Mouse (Mus musculus): ENCODE results near the gene Nr5a1. TPM values are rescaled to one million over a fixed set of nuclear protein-coding genes. Genes with fewer than 3 reads are reported as not detected.

Nr5a1 gene
- polyA plus RNA-seq, 1 experiment from 2014 or later: 0.05 TPM

DNA sequence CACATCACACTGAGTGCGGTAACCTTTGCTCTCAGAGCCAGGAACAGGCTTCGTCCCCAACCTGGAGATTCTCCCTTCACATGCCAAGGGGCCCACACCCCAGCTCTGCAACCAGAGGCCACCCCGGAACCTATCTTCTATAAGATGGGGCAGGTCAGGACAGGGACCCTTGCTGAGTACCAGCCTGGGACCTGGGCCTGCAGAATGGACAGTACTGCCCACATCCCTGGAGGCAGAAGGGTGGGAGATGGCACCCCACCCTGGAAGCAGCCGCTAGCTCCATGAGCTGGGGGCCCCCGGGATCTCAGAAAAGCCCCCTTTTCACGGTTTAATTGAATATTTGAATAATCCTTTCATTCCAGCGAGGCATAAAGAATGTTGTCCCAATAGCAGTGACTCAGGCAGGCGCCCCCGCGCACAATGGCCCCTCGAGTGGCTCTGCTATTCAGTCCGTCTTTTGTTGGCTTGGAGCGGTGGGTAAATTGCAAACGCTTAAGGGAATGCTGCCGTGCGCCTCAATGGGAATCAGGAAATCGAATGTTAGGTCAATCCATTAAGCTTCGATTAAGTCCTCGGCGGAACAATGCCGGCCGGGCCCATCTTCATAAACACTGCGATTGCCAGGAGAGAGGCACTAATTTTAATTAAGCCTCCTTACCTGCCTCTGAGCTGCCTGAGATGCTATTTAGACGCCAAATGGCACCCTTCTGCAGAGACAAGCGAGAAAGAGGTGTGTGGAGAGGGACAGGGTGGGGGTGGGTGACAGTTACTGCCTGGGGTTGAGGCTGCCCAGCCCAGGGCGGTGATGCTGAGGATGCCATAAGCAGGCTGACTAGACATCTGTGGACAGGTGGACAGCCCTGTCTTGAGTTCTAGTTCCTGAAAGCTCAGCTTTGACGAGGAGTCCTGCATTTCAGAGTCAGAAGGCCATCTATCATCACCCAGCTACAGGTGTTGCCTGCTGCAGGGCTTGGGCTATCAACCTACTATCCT lies 16.9 kb downstream of the Nr5a1 start:
- no peak for ATAC-seq
- H3K27me3 ChIP-seq (replicated peaks): no peaks in the 10 kb centered on the region; the same call in 1 of the 2 replicates
- WGBS: 65% methylated on average over 27 of the region's 27 CpGs
- no peak overlapping the region for H3K4me2 ChIP-seq (replicated peaks)
- no peaks in the 10 kb centered on the region for H3K9me3 ChIP-seq
- H3K4me1 ChIP-seq (replicated peaks): no peaks in the 10 kb centered on the region
- H3K36me3 ChIP-seq: no peaks in the 10 kb centered on the region
- no peak overlapping the region for H3K27ac ChIP-seq
- H3K9ac ChIP-seq: no peak overlapping the region
- H3K4me3 ChIP-seq (replicated peaks): no peak overlapping the region

DNA sequence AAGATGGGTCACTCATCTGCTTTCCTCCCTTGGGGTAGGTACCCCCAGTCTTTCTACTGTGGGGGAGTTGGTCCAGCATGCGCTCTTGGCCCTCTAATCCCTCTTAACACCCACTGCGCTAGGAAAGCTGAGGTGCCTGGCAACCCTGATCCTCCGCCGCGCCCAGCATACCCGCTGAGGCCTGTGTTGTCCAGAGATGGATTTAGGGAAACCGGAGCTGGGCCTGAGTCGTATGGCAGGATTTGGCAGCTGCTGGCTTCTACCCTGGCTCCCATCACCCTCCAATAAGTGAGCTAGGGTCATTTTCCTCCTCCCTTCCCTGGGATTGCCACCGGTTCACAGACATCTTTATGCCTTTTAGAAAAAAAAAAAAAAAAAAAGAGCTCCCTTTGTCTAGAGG lies 18.6 kb downstream of the Nr5a1 start:
- 54% methylated on average over 9 of the region's 9 CpGs for WGBS
- no peaks in the 10 kb centered on the region for H3K36me3 ChIP-seq
- H3K4me1 ChIP-seq (replicated peaks): no peaks in the 10 kb centered on the region
- ATAC-seq: no peak
- H3K9ac ChIP-seq: no peak overlapping the region
- H3K27ac ChIP-seq: no peak overlapping the region
- no peak overlapping the region for H3K4me3 ChIP-seq (replicated peaks)
- H3K4me2 ChIP-seq (replicated peaks): no peak overlapping the region
- H3K9me3 ChIP-seq: no peaks in the 10 kb centered on the region
- no peaks in the 10 kb centered on the region; the same call in 1 of the 2 replicates for H3K27me3 ChIP-seq (replicated peaks)

DNA sequence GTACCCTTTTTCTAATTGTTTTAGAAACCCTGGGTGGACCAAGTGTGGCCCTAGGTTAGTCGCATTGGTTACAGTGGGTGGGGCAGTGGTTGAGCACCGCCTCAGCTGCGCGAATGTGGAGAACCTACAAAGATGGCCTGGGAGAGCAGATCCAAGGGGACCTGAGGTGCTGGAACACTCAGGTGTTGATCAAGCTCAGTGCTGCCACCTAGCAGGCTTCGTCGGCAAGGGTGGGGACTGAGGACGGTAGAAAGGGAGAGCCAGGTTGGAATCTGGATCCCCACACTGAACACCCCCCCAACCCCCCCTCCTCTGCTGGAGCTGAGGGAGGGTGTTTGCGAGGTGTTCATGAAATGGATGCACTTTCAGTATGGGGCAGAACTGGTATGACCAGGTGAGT lies 22.8 kb downstream of the Nr5a1 start:
- H3K27ac ChIP-seq: no peak overlapping the region
- H3K9ac ChIP-seq: no peak overlapping the region
- 23% methylated on average over 8 of the region's 8 CpGs for WGBS
- H3K4me2 ChIP-seq (replicated peaks): no peak overlapping the region
- no peaks in the 10 kb centered on the region for H3K36me3 ChIP-seq
- no peaks in the 10 kb centered on the region for H3K9me3 ChIP-seq
- peak; percentile 24; the same call in 1 of the 2 replicates for ATAC-seq
- 0 out of 2 replicates have a peak, but pooled peaks cover 8% of the 10 kb centered on the region for H3K27me3 ChIP-seq (replicated peaks)
- H3K4me1 ChIP-seq (replicated peaks): peaks cover 9% of the 10 kb centered on the region
- H3K4me3 ChIP-seq (replicated peaks): no peak overlapping the region

DNA sequence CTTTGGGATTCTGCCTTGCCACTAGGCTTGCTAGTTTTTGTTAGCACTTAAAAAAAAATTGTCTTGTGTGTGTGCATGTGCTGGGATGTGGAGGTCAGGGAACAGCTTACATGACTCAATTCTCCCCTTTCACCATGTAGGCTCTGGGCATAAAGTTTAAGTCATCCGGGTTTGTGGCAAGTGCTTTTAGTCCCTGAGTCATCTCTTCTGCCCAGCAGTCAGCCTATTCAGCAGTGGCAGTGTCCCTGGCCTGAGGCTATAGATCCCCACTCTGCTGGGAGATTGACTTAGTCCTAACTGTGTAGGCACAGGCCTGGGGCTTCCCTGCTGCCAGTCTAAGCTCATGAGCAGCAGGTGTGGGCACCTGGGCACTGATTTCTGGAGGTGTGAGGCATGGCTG lies 24.5 kb downstream of the Nr5a1 start:
- H3K9ac ChIP-seq: no peak overlapping the region
- no peak for ATAC-seq
- 0 out of 2 replicates have a peak, but pooled peaks cover 8% of the 10 kb centered on the region for H3K27me3 ChIP-seq (replicated peaks)
- no peak overlapping the region for H3K27ac ChIP-seq
- H3K4me1 ChIP-seq (replicated peaks): peaks cover 9% of the 10 kb centered on the region
- H3K4me2 ChIP-seq (replicated peaks): no peak overlapping the region
- no peaks in the 10 kb centered on the region for H3K9me3 ChIP-seq
- H3K4me3 ChIP-seq (replicated peaks): no peak overlapping the region
- 90% methylated on average over 1 of the region's 1 CpGs for WGBS
- H3K36me3 ChIP-seq: no peaks in the 10 kb centered on the region

DNA sequence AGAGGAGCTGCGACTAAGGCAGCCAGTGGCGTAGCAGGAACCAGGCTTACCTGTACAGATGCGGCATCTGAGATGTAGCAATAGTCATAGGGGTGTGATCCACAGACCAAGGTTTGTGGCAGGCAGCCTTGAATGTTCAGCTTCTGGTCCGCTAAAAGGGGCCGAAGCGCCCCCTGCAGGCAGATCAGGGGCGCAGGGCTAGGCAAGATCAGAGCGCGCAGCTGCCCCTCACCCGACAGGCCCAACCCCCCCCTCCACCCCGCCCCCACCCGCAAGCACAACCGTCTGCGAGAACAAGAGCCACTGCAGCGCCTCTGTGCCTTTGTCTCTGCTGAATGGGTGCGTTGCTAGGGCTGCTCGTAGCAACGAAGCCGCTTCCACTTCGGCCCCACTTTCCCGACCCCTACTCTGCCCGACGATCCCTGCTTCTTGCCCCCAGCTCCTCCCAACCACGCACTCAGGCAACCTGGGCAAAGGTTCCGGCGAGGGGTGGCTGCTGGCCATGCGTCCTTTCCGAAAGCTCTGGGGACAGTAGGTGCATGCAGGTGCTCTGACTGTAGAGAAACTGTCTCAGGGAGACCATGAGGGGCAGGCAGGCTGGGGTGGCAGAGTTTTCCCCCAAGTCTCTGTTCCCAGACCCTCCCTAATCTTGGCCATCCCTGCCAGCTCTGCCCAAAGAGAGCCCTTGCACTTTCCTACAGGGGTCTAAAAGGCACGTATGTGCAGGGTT lies 25.4 kb downstream of the Nr5a1 start:
- Histone ChIP-seq H3K4me3 (replicated peaks) (peak overlapping the region; percentile 26), H3K9ac (peak overlapping the region; percentile 30; the same call in 1 of the 2 replicates), H3K27ac (no peak overlapping the region), H3K27me3 (replicated peaks) (0 out of 2 replicates have a peak, but pooled peaks cover 8% of the 10 kb centered on the region), H3K4me1 (replicated peaks) (peaks cover 9% of the 10 kb centered on the region), H3K36me3 (no peaks in the 10 kb centered on the region), H3K9me3 (no peaks in the 10 kb centered on the region), H3K4me2 (replicated peaks) (peak overlapping the region; percentile 68)
- 4% methylated on average over 29 of the region's 29 CpGs for WGBS
- peak; percentile 60 for ATAC-seq

DNA sequence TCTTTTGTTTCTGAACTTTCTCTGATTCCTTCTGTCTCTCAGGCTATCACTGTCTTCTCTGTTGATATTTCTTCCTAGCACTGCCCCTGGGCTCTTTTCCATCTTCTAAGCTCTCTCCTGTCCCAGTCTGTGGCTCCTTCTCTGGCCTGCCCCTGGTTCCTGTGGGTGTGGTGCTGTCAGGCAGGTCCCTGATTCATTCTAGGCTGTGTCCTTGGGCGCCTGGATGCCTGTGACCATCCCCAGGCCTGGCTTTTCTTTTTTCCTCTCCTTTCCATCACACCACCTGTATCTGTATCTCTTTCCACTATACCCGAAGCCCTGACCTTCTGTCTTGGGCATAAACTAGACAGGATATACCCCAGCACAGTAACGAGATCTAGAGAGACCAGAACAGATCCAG lies 28.6 kb downstream of the Nr5a1 start:
- Histone ChIP-seq H3K36me3 (no peaks in the 10 kb centered on the region), H3K27ac (no peak overlapping the region), H3K4me1 (replicated peaks) (peaks cover 9% of the 10 kb centered on the region), H3K27me3 (replicated peaks) (peaks cover 8% of the 10 kb centered on the region; the same call in 1 of the 2 replicates), H3K9me3 (no peaks in the 10 kb centered on the region), H3K9ac (no peak overlapping the region), H3K4me3 (replicated peaks) (no peak overlapping the region), H3K4me2 (replicated peaks) (no peak overlapping the region)
- no peak for ATAC-seq
- WGBS: 61% methylated on average over 3 of the region's 3 CpGs

DNA sequence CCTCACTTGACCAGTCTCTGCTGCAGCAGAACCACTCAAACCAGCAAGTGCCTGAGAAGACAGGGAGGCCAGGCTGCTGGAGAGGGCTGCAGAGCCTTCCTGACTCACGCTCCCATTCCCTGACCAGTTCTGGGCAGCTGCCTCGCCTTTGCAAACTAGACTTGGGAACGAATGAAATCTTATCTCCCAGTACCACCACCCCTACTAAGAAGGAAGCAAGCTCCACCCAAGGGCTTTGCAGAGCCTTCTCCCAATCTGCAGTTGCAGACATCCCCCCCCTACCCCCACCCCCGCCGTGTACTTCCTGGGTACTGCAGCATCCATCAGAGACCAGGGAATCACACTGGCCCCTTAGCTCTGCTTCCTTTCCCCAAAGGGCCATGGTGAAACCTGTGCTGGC lies 31.3 kb downstream of the Nr5a1 start:
- no peak for ATAC-seq
- Histone ChIP-seq H3K4me2 (replicated peaks) (no peak overlapping the region), H3K36me3 (no peaks in the 10 kb centered on the region), H3K9ac (no peak overlapping the region), H3K27me3 (replicated peaks) (no peaks in the 10 kb centered on the region; the same call in 1 of the 2 replicates), H3K9me3 (no peaks in the 10 kb centered on the region), H3K4me1 (replicated peaks) (no peaks in the 10 kb centered on the region), H3K4me3 (replicated peaks) (no peak overlapping the region), H3K27ac (no peak overlapping the region)
- 62% methylated on average over 5 of the region's 5 CpGs for WGBS

DNA sequence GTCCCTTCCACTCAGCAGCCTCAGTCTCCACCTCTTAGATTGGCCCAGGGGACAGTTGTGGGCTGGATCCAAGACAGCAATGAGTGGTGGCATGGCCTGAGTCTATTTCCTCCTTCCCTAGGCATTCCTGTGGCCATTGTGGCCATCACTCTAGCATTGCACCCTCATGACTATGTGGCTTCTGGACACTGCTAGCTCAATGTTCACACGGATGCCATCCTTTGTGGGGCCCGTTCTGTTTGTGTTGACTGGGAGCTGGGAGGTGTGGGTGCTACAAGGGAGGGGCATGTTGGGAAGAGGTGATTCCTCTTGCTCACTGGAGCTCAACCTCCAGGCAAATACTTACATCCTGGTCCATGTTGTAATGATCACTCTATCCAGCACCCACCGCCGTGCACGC lies 32.1 kb downstream of the Nr5a1 start:
- ATAC-seq: no peak
- 87% methylated on average over 5 of the region's 5 CpGs for WGBS
- Histone ChIP-seq H3K4me1 (replicated peaks) (no peaks in the 10 kb centered on the region), H3K27ac (no peak overlapping the region), H3K9ac (no peak overlapping the region), H3K4me2 (replicated peaks) (no peak overlapping the region), H3K27me3 (replicated peaks) (no peaks in the 10 kb centered on the region; the same call in 1 of the 2 replicates), H3K36me3 (no peaks in the 10 kb centered on the region), H3K9me3 (no peaks in the 10 kb centered on the region), H3K4me3 (replicated peaks) (no peak overlapping the region)

DNA sequence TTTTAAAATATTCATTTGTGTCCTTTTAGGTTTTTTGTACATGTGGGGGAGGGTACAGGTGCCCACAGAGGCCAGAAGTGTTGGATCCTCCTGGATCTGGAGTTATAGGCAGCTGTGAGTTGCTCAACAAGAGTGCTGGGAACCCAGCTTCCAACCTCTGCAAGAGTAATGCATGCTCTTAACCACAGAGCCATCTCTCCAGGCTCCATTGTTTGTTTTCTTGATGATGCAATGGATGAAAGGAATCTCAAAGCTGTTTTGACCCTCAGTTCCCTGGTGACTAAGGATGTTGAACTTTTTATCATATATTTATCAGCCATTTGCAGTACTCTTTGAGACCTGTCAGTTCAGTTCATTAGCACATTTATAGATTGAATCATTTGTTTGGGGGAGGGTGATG lies 35.4 kb downstream of the Nr5a1 start:
- no peak overlapping the region for H3K4me2 ChIP-seq (replicated peaks)
- no peak overlapping the region for H3K27ac ChIP-seq
- H3K9me3 ChIP-seq: no peaks in the 10 kb centered on the region
- ATAC-seq: no peak
- H3K9ac ChIP-seq: no peak overlapping the region
- H3K4me3 ChIP-seq (replicated peaks): no peak overlapping the region
- no peaks in the 10 kb centered on the region; the same call in 1 of the 2 replicates for H3K27me3 ChIP-seq (replicated peaks)
- no peaks in the 10 kb centered on the region for H3K4me1 ChIP-seq (replicated peaks)
- no peaks in the 10 kb centered on the region for H3K36me3 ChIP-seq

DNA sequence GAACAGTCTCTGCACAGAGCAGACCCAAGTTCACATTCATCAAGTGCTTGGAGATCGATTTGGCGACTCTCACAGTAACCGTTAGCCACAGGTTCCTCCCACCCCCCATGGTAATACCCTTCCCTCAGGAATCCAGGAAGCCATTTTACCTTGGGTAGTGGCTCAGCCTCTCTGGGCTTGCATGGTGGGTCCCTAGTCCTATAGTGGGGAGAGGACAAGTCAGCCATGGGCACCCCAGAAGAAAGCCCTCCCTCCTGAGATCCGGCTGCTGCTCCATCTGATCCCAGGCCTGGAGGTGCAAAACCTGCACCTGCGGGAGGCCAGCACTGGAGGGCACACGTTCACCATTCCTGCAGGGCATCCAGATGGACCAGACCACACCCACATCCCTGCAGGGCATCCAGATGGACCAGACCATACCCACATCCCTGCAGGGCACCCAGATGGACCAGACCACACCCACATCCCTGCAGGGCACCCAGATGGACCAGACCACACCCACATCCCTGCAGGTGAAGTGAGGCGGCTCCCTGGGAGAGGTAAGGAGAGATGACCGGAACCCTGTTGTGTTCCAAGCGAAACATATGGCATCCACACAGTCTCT lies 38.9 kb downstream of the Nr5a1 start:
- Histone ChIP-seq H3K27me3 (replicated peaks) (peaks cover 14% of the 10 kb centered on the region; the same call in 1 of the 2 replicates), H3K4me3 (replicated peaks) (no peak overlapping the region), H3K4me1 (replicated peaks) (no peaks in the 10 kb centered on the region), H3K27ac (no peak overlapping the region), H3K9ac (no peak overlapping the region), H3K9me3 (no peaks in the 10 kb centered on the region), H3K36me3 (no peaks in the 10 kb centered on the region), H3K4me2 (replicated peaks) (no peak overlapping the region)
- 57% methylated on average over 9 of the region's 9 CpGs for WGBS
- peak; percentile 56 for ATAC-seq

DNA sequence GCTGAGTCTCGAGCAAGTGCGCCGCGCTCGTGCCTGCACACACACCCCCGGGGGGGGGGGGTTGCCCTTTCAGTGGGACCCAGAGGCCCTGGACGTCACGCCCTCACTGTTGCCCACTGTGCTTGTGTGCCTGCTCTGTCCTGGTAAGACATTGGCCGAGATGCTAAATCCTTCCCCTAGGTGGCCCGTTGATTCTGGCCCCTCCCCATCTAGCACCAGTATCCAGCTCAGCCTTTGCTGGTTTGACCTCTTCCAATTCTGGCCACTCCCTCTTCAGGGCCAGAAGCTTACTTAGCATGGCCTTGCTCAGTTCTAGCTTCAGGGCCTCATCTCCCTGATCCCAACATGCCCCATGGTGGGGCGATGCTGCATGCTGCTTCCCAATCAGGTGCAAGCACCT lies 41.8 kb downstream of the Nr5a1 start:
- Histone ChIP-seq H3K27me3 (replicated peaks) (peaks cover 14% of the 10 kb centered on the region; the same call in 1 of the 2 replicates), H3K9me3 (no peaks in the 10 kb centered on the region), H3K4me3 (replicated peaks) (no peak overlapping the region), H3K4me2 (replicated peaks) (no peak overlapping the region), H3K4me1 (replicated peaks) (no peaks in the 10 kb centered on the region; the same call in 1 of the 2 replicates), H3K9ac (no peak overlapping the region), H3K36me3 (no peaks in the 10 kb centered on the region), H3K27ac (no peak overlapping the region)
- WGBS: 55% methylated on average over 11 of the region's 11 CpGs
- ATAC-seq: no peak
